Mouse (Mus musculus) hindbrain, embryonic 12.5 days (tissue): ENCODE results near the gene Fbxo47. TPM values are rescaled to one million over a fixed set of nuclear protein-coding genes. Genes with fewer than 3 reads are reported as not detected.
"Not testable (repeated sequence)": the region's sequence is repeated elsewhere in the genome, so short reads cannot be mapped to it uniquely, and the experiment has no call there.

Source experiments
- ATAC-seq: fragments of 200-750 bp; cut with Nextera tagmentation; 2 replicates; pipeline ENCODE4 v1.8.0; 2017; ENCODE audit warnings: moderate TSS enrichment; ENCODE audit not compliant: low FRiP score
- H3K27ac ChIP-seq: fragments of 300-500 bp; sonication (generic); 2 replicates; pipeline ENCODE4 v1.5.1; 2016; ENCODE audit warnings: mild to moderate bottlenecking
- H3K27me3 ChIP-seq: fragments of 300-500 bp; sonication (generic); 2 replicates; pipeline ENCODE4 v1.6.1; 2016; ENCODE audit warnings: mild to moderate bottlenecking
- H3K36me3 ChIP-seq: fragments of 300-500 bp; sonication (generic); 2 replicates; pipeline ENCODE4 v1.6.1; 2016; ENCODE audit warnings: mild to moderate bottlenecking
- H3K4me1 ChIP-seq: fragments of 300-500 bp; sonication (generic); 2 replicates; pipeline ENCODE4 v1.6.1; 2016
- H3K4me2 ChIP-seq: fragments of 300-500 bp; sonication (generic); replicated peaks from 2 replicates; pipeline ENCODE4 v1.6.1; 2016; ENCODE audit warnings: mild to moderate bottlenecking
- H3K4me3 ChIP-seq: fragments of 300-500 bp; sonication (generic); 2 replicates; pipeline ENCODE4 v1.5.1; 2016; ENCODE audit warnings: mild to moderate bottlenecking
- H3K9ac ChIP-seq: fragments of 300-500 bp; sonication (generic); 2 replicates; pipeline ENCODE4 v1.6.1; 2016; ENCODE audit warnings: mild to moderate bottlenecking, moderate library complexity
- H3K9me3 ChIP-seq: fragments of 300-500 bp; sonication (generic); replicated peaks from 2 replicates; pipeline ENCODE4 v1.6.1; 2016; ENCODE audit warnings: mild to moderate bottlenecking
- WGBS: fragments of 180-500 bp; shearing (Covaris S2); methylation state at CpG from one replicate; pipeline ENCODE4 v1.1.7; 2016; 5-methylcytosine and 5-hydroxymethylcytosine counted together
- polyA plus RNA-seq: library from polyadenylated mRNA; unstranded; fragments of >200 nt; fragmentation: Nextera tagmentation; extraction: Ambion mirVana; gene quantifications from 2 replicates; pipeline ENCODE4 v1.2.1, GENCODE M21; 2016

Fbxo47 gene
- polyA plus RNA-seq, 1 experiment from 2014 or later = 0.65 TPM

GRCm38 (mm10) chr11:97839441-97840134 lies 44.4 kb downstream of the Fbxo47 start:
- no peaks in the 10 kb centered on the region for H3K27me3 ChIP-seq
- H3K36me3 ChIP-seq = peaks cover 31% of the 10 kb centered on the region
- H3K4me2 ChIP-seq = no peak overlapping the region
- H3K9me3 ChIP-seq = no peaks in the 10 kb centered on the region
- no peak overlapping the region for H3K9ac ChIP-seq
- no peak overlapping the region for H3K4me3 ChIP-seq
- 58% methylated on average over 11 of the region's 11 CpGs for WGBS
- peaks cover 22% of the 10 kb centered on the region for H3K4me1 ChIP-seq
- H3K27ac ChIP-seq = peak overlapping the region; percentile 57; the same call in 1 of the 2 replicates
- ATAC-seq = no peak

DNA sequence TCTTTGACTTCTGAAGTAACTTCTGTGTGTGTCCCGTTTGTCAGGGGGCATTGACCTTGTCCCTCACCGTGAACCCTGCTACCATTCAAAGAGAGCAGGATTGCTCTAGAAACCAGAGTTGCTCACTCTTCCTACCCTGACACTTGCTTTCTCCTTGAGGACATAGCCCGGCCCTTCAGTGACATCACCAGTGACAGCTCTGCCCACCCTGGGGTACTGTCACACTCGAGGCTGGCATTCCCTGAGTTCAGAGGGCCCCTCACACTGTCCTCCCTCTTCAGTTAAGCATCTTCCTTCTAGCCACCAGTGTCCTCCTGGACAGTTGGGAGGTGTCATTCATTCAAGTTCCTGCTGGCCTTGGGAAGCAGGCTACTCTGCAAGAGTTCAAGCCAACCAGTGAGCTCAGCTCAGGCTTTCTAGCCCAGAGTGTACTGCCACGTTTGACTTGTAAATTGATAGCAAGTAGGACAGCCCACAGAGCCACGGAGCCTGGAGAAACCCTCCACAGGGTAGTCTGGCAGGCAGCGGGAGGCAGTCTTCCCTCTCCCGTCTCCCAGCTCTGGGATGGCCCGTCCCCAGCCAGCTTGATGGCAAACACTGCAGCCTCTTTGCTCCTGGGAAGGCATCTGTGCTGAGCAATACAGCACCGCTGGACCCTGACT lies 45.0 kb downstream of the Fbxo47 start:
- Histone ChIP-seq H3K27me3 (no peaks in the 10 kb centered on the region), H3K36me3 (peaks cover 38% of the 10 kb centered on the region), H3K4me1 (peaks cover 22% of the 10 kb centered on the region), H3K27ac (peak overlapping the region; percentile 57; the same call in 1 of the 2 replicates), H3K4me2 (no peak overlapping the region), H3K9ac (no peak overlapping the region), H3K4me3 (no peak overlapping the region), H3K9me3 (no peaks in the 10 kb centered on the region)
- no peak for ATAC-seq
- 36% methylated on average over 10 of the region's 10 CpGs for WGBS

DNA sequence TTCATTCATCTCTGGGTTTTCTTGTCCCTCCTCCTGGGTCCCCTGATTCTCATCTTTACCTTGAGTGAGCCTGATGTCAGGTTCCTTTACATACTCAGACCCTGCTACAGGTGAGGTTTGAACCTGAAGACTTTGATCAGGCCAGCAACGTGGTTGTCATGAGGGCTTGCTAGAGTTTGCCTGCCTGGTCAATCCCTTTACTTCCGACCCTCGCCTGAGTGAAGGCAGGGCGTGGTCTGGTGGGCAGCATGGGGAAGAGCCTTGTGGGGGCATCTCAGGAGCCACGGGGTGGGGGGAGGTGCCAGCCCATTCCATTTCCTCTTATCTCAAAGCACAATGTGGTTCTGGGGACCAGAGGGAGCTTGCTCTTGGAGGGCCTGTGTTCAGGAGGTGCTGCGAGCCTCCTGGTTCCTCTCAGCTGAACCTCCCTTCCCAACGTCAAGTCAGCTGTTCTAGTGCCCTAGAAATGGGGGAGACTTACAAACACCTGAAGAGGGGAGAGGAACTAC lies 46.3 kb downstream of the Fbxo47 start:
- ATAC-seq = no peak
- Histone ChIP-seq H3K4me3 (no peak overlapping the region), H3K27ac (no peak overlapping the region), H3K4me2 (no peak overlapping the region), H3K27me3 (no peaks in the 10 kb centered on the region), H3K9ac (no peak overlapping the region), H3K36me3 (peaks cover 45% of the 10 kb centered on the region), H3K9me3 (no peaks in the 10 kb centered on the region), H3K4me1 (peaks cover 22% of the 10 kb centered on the region)
- WGBS = 78% methylated on average over 7 of the region's 7 CpGs

DNA sequence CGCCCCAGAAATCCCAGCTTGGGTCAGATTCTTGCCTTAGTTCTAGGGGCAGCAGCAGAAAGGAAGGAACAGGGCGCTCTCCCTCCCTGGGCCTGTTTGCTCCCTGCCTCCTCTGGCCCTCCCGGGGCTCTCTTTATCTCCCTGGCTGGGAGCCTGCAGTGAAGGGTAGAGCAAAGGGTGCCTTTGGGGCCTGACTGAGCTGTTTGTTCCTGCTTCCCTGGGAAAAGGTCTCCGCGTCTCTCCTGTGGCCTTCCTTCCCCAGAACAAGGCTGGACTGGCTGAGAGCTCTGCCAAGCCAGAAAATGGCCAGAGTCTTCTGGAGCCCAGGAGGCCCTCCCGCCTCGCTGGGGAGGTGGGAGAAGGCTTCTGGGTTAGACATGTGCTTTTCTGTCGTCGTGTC lies 46.9 kb downstream of the Fbxo47 start:
- H3K9me3 ChIP-seq, H3K9ac ChIP-seq, ATAC-seq, H3K4me2 ChIP-seq, H3K27me3 ChIP-seq, H3K27ac ChIP-seq, H3K4me3 ChIP-seq: not testable (repeated sequence)
- peaks cover 17% of the 10 kb centered on the region for H3K4me1 ChIP-seq
- WGBS = 75% methylated on average over 9 of the region's 9 CpGs
- H3K36me3 ChIP-seq = peaks cover 50% of the 10 kb centered on the region

GRCm38 (mm10) chr11:97836541-97836940 lies 47.4 kb downstream of the Fbxo47 start:
- H3K27me3 ChIP-seq = no peaks in the 10 kb centered on the region
- H3K4me3 ChIP-seq = no peak overlapping the region
- no peak overlapping the region for H3K9ac ChIP-seq
- peaks cover 12% of the 10 kb centered on the region for H3K4me1 ChIP-seq
- ATAC-seq = no peak
- H3K27ac ChIP-seq = no peak overlapping the region
- H3K9me3 ChIP-seq = no peaks in the 10 kb centered on the region
- no peak overlapping the region for H3K4me2 ChIP-seq
- WGBS = 65% methylated on average over 8 of the region's 8 CpGs
- peaks cover 52% of the 10 kb centered on the region for H3K36me3 ChIP-seq

- Histone ChIP-seq H3K27ac (no peak overlapping the region), H3K9me3 (no peaks in the 10 kb centered on the region), H3K9ac (no peak overlapping the region), H3K4me2 (no peak overlapping the region), H3K27me3 (no peaks in the 10 kb centered on the region), H3K4me3 (no peak overlapping the region), H3K36me3 (peaks cover 65% of the 10 kb centered on the region), H3K4me1 (no peaks in the 10 kb centered on the region)
- WGBS = 70% methylated on average over 15 of the region's 15 CpGs
- no peak for ATAC-seq
Observed at GRCm38 (mm10) chr11:97833352-97833751, 50.6 kb downstream of the Fbxo47 start.

GRCm38 (mm10) chr11:97832001-97832400 lies 52.0 kb downstream of the Fbxo47 start:
- peaks cover 71% of the 10 kb centered on the region for H3K36me3 ChIP-seq
- whole genome bisulfite sequencing = 72% methylated on average over 11 of the region's 11 CpGs

DNA sequence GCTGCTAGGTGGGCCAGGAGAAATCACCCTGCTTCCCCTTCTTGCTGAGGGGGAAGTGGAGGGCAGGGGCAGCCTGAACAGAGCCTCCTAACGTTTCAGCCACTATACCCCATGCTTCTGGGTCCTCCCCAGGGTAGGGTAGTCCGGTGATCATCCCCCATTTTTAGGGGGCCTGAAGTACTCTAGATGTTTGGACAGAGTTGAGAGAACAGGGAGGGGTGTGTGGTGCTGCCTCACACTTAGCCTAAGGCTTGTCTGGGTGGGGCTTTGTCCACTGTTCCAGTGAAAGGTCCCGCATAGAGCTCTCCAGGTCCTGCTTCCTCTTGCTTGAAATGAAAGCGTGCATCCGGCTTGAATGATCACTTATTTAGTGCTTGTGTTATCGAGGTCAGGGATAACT lies 53.5 kb downstream of the Fbxo47 start:
- Histone ChIP-seq H3K27me3 (no peaks in the 10 kb centered on the region), H3K9ac (no peak overlapping the region), H3K4me2 (no peak overlapping the region), H3K4me3 (no peak overlapping the region), H3K4me1 (no peaks in the 10 kb centered on the region), H3K9me3 (no peaks in the 10 kb centered on the region), H3K27ac (no peak overlapping the region), H3K36me3 (peaks cover 72% of the 10 kb centered on the region)
- 81% methylated on average over 6 of the region's 6 CpGs for WGBS
- ATAC-seq = no peak

More at GRCm38 (mm10) chr11:97832001-97832400, 52.0 kb downstream of the Fbxo47 start:
- no peak overlapping the region for H3K4me3 ChIP-seq
- no peaks in the 10 kb centered on the region for H3K4me1 ChIP-seq
- H3K27ac ChIP-seq = no peak overlapping the region
- H3K9me3 ChIP-seq = no peaks in the 10 kb centered on the region
- no peak overlapping the region for H3K4me2 ChIP-seq
- no peaks in the 10 kb centered on the region for H3K27me3 ChIP-seq
- no peak overlapping the region for H3K9ac ChIP-seq
- no peak for ATAC-seq

DNA sequence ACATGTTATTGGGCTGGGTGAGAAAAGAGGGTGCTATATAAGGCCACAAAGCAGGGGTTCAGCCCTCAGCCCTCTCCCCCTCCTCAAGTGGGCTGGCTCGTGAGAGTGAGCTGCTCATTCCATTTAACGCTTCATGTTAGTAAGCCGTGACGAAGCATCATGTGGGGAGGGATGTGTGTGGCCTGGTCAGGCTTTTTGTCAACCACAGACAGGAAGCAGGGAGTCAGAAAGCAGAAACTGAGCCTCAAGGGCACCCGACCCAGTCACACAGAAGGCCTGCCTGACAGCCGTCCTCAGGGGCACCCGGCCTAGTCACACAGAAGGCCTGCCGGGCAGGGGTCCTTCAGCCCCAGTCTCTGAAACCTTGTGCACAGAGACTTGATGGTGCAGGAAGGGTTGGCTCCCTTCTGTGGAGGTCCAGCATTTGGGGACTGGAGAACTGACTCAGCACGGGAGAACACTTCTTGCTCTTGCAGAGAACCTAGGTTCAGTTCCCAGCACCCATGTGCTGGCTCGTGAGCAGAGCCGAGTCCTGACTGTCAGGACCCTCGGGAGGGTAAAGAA lies 54.0 kb downstream of the Fbxo47 start:
- Histone ChIP-seq H3K27ac (no peak overlapping the region), H3K4me3 (no peak overlapping the region)

DNA sequence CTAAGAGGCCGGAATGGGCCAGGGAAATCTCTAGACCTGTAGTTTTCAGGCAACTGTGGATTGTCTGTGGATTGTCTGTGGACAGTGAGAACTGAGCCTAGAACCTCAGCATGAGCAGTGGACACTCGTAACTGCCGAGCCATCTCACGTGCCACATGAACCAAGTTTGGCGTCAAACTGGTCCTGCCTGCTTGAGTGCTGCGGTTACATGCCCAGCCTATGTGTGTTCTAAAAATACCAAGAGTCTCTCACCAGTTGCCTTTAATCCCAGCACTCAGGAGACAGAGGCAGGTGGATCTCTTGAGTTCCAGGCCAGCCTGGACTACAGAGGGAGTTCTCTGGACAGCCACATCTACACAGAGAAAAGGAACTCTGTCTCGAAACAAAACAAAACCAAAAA lies 54.6 kb downstream of the Fbxo47 start:
- Histone ChIP-seq H3K27me3 (no peaks in the 10 kb centered on the region), H3K4me1 (no peaks in the 10 kb centered on the region), H3K27ac (no peak overlapping the region), H3K9me3 (no peaks in the 10 kb centered on the region), H3K4me2 (no peak overlapping the region), H3K4me3 (no peak overlapping the region), H3K9ac (no peak overlapping the region), H3K36me3 (peaks cover 70% of the 10 kb centered on the region)
- no peak for ATAC-seq
- WGBS = 93% methylated on average over 7 of the region's 7 CpGs

More for the DNA sequence above, 54.0 kb downstream of the Fbxo47 start:
- Histone ChIP-seq H3K9me3 (no peaks in the 10 kb centered on the region), H3K4me2 (no peak overlapping the region), H3K4me1 (no peaks in the 10 kb centered on the region), H3K9ac (no peak overlapping the region), H3K27me3 (no peaks in the 10 kb centered on the region), H3K36me3 (peaks cover 72% of the 10 kb centered on the region)
- no peak for ATAC-seq
- WGBS = 83% methylated on average over 12 of the region's 12 CpGs

DNA sequence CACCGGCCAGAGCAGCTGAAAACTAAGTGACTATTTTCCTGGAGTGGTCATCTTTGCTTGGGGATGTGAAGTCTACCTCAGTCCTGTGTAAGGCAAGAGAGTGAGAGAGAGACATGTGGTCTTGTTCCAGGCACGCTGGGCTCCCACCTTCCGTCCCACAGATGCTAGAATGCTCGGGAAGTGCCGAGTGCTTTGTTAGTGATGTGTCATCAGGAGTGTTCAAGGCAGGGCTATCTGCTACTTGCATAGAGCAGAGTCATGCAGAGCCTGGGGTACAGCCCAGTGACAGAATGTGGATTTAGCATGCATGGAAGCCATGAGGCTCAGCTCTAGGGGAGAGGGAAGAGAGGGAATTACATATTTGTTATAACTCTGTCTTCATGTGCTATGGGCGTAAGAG lies 56.3 kb downstream of the Fbxo47 start:
- no peak overlapping the region for H3K9ac ChIP-seq
- H3K36me3 ChIP-seq = peaks cover 64% of the 10 kb centered on the region
- no peak for ATAC-seq
- H3K4me2 ChIP-seq = no peak overlapping the region
- no peak overlapping the region for H3K4me3 ChIP-seq
- no peaks in the 10 kb centered on the region for H3K4me1 ChIP-seq
- H3K27ac ChIP-seq = no peak overlapping the region
- WGBS = 87% methylated on average over 6 of the region's 6 CpGs
- no peaks in the 10 kb centered on the region for H3K27me3 ChIP-seq
- H3K9me3 ChIP-seq = no peaks in the 10 kb centered on the region

- H3K27me3 ChIP-seq = no peaks in the 10 kb centered on the region
- WGBS = 71% methylated on average over 7 of the region's 7 CpGs
- ATAC-seq = no peak
Observed at GRCm38 (mm10) chr11:97826414-97826813, 57.5 kb downstream of the Fbxo47 start.

More at GRCm38 (mm10) chr11:97826414-97826813, 57.5 kb downstream of the Fbxo47 start:
- no peaks in the 10 kb centered on the region for H3K9me3 ChIP-seq
- no peak overlapping the region for H3K27ac ChIP-seq
- no peak overlapping the region for H3K4me3 ChIP-seq
- H3K4me2 ChIP-seq = no peak overlapping the region
- peaks cover 59% of the 10 kb centered on the region for H3K36me3 ChIP-seq
- no peak overlapping the region for H3K9ac ChIP-seq
- H3K4me1 ChIP-seq = no peaks in the 10 kb centered on the region
